In genomic region chr7:44350957-44351711, GRCm38 (mm10) we compare ENCODE assay signal across 8 mouse cellular contexts. TPM values are rescaled to one million over a fixed set of nuclear protein-coding genes. Genes with fewer than 3 reads are reported as not detected.
A peak's percentile ranks its signal among the peaks of the same experiment; 100 is the strongest.
DNase-seq lines count a peak whose midpoint lies in the region; ATAC-seq lines count a peak whose summit lies in the region.

No protein-coding gene starts in this region.

- H3K27me3 ChIP-seq in intestine, embryonic 15.5 days (replicated peaks) = peaks cover 60% of the 10 kb centered on the region
- peaks cover 59% of the 10 kb centered on the region for H3K27me3 ChIP-seq in midbrain, embryonic 11.5 days (ENCODE audit: control insufficient read depth, insufficient read depth, low read length)

- H3K4me3 ChIP-seq in intestine, embryonic 15.5 days (replicated peaks) = peak overlapping the region; percentile 10
- peak overlapping the region; percentile 10; the same call in 1 of the 2 replicates for H3K4me3 ChIP-seq in midbrain, embryonic 11.5 days (ENCODE audit: low read depth, low read length)

- peak; percentile 73 to 93 for DNase-seq in adrenal gland, adult (ENCODE audit: inconsistent age in 2 of 2, low spot score in 1 of 2)
- DNase-seq in adrenal gland, adult 8-10 months = no peak
- DNase-seq in embryo, embryonic 10 days (ENCODE audit: low spot score) = peak; percentile 88
- peak; percentile 64 for DNase-seq in gastrocnemius, postnatal 14 days
- DNase-seq in left cerebral cortex, postnatal 4 days = peak; percentile 83
- DNase-seq in midbrain, embryonic 11.5 days (ENCODE audit: low spot score, missing footprints) = peak; percentile 99
- peak; percentile 79 for DNase-seq in right cerebral cortex, postnatal 4 days

- ATAC-seq in intestine, embryonic 15.5 days = peak; percentile 73
- ATAC-seq in midbrain, embryonic 11.5 days (ENCODE audit: low FRiP score) = peak; percentile 43

- H3K4me2 ChIP-seq in intestine, embryonic 15.5 days (replicated peaks) = peak overlapping the region; percentile 59
- H3K4me2 ChIP-seq in midbrain, embryonic 11.5 days = peak overlapping the region; percentile 42

- WGBS in intestine, embryonic 15.5 days = 7% methylated on average over 25 of the region's 25 CpGs
- WGBS in midbrain, embryonic 11.5 days = 4% methylated on average over 25 of the region's 25 CpGs

- H3K36me3 ChIP-seq in intestine, embryonic 15.5 days = no peaks in the 10 kb centered on the region
- H3K36me3 ChIP-seq in midbrain, embryonic 11.5 days (ENCODE audit: control insufficient read depth, insufficient read depth, low read length) = no peaks in the 10 kb centered on the region

- H3K4me1 ChIP-seq in intestine, embryonic 15.5 days (replicated peaks) = peaks cover 24% of the 10 kb centered on the region
- H3K4me1 ChIP-seq in midbrain, embryonic 11.5 days (ENCODE audit: control insufficient read depth, insufficient read depth, low read length) = peaks cover 28% of the 10 kb centered on the region

- no peaks in the 10 kb centered on the region for H3K9me3 ChIP-seq in intestine, embryonic 15.5 days
- H3K9me3 ChIP-seq in midbrain, embryonic 11.5 days (ENCODE audit: control insufficient read depth, low read length) = no peaks in the 10 kb centered on the region

- intact Hi-C loops in gastrocnemius, postnatal 14 days (cut with DNase I; ENCODE audit: low total_unique reads) = loop anchor here (2.0 kb wide), 1 partner anchor 88 kb away; no protein-coding TSS in a partner anchor
- intact Hi-C loops in left cerebral cortex, postnatal 4 days (cut with DNase I) = loop anchor here (1.0 to 10.0 kb wide), 2 partner anchors 89 to 134 kb away; no protein-coding TSS in a partner anchor

- peak overlapping the region; percentile 14; the same call in 1 of the 2 replicates for H3K9ac ChIP-seq in intestine, embryonic 15.5 days
- H3K9ac ChIP-seq in midbrain, embryonic 11.5 days (ENCODE audit: low read length) = peak overlapping the region; percentile 46

- no peak overlapping the region for H3K27ac ChIP-seq in intestine, embryonic 15.5 days
- no peak overlapping the region for H3K27ac ChIP-seq in midbrain, embryonic 11.5 days (ENCODE audit: low read depth, low read length)

RNA-seq across cellular contexts. Expression of gene Syt3, which starts 32.8 kb away (rescaled TPM):
- 10 to 100 TPM in 1 of 4 experiments, 1 to 10 TPM in 3; 4.9 to 11.1 (median 7.6) TPM for total RNA-seq in adrenal gland, adult 8-10 months (2022)
- total RNA-seq in gastrocnemius, postnatal 14 days (2021) = under 1 TPM; 0.35 to 0.49 TPM
- 0.90 and 1.9 TPM in 2 replicates for polyA plus RNA-seq in intestine, embryonic 15.5 days (2015; fragmentation: Nextera tagmentation; extraction: Ambion mirVana)
- total RNA-seq in left cerebral cortex, postnatal 4 days (2021) = 10 to 100 TPM; 45.1 to 52.4 TPM
- polyA plus RNA-seq in midbrain, embryonic 11.5 days (2014; fragmentation: Nextera tagmentation; extraction: Ambion mirVana) = 1.5 and 2.1 TPM in 2 replicates

RNA-seq across cellular contexts. Expression of gene 1700008O03Rik, which starts 34.5 kb away (rescaled TPM):
- total RNA-seq in adrenal gland, adult 8-10 months (2022) = 1 to 10 TPM in 3 of 4 experiments, under 1 TPM in 1; 0.73 to 2.2 (median 1.4) TPM
- not detected for total RNA-seq in gastrocnemius, postnatal 14 days (2021)
- polyA plus RNA-seq in intestine, embryonic 15.5 days (2015; fragmentation: Nextera tagmentation; extraction: Ambion mirVana) = 0.48 and 0.99 TPM in 2 replicates
- 1 to 10 TPM; 1.3 to 2.4 TPM for total RNA-seq in left cerebral cortex, postnatal 4 days (2021)
- 0.31 and 1.1 TPM in 2 replicates for polyA plus RNA-seq in midbrain, embryonic 11.5 days (2014; fragmentation: Nextera tagmentation; extraction: Ambion mirVana)

RNA-seq across cellular contexts. Expression of gene Shank1, which starts 41.1 kb away (rescaled TPM):
- total RNA-seq in adrenal gland, adult 8-10 months (2022) = 10 to 100 TPM in 3 of 4 experiments, 1 to 10 TPM in 1; 9.3 to 17.6 (median 14.3) TPM
- under 1 TPM; 0.73 to 0.80 TPM for total RNA-seq in gastrocnemius, postnatal 14 days (2021)
- polyA plus RNA-seq in intestine, embryonic 15.5 days (2015; fragmentation: Nextera tagmentation; extraction: Ambion mirVana) = 1.7 and 1.9 TPM in 2 replicates
- total RNA-seq in left cerebral cortex, postnatal 4 days (2021) = 100 to 1,000 TPM; 299 to 336 TPM
- polyA plus RNA-seq in midbrain, embryonic 11.5 days (2014; fragmentation: Nextera tagmentation; extraction: Ambion mirVana) = 3.4 TPM in 2 replicates

RNA-seq across cellular contexts. Expression of gene Clec11a, which starts 44.4 kb away (rescaled TPM):
- 1 to 10 TPM; 4.1 to 6.0 (median 5.1) TPM for total RNA-seq in adrenal gland, adult 8-10 months (2022)
- total RNA-seq in gastrocnemius, postnatal 14 days (2021) = 1 to 10 TPM; 4.2 to 5.6 TPM
- 7.2 and 8.0 TPM in 2 replicates for polyA plus RNA-seq in intestine, embryonic 15.5 days (2015; fragmentation: Nextera tagmentation; extraction: Ambion mirVana)
- total RNA-seq in left cerebral cortex, postnatal 4 days (2021) = 1 to 10 TPM; 2.5 to 2.8 TPM
- polyA plus RNA-seq in midbrain, embryonic 11.5 days (2014; fragmentation: Nextera tagmentation; extraction: Ambion mirVana) = 2.2 and 3.4 TPM in 2 replicates

Comparison
In these comparisons a context has a peak if more than half of its experiments do, and no peak if none do; other contexts are left out.
1. RNA of gene Shank1, which starts 41.1 kb away (total RNA-seq): 299 to 336 TPM in left cerebral cortex, postnatal 4 days; 9.3 to 17.6 TPM in adrenal gland, adult 8-10 months and 0.73 to 0.80 TPM in gastrocnemius, postnatal 14 days; every median in the first group is over 10 times any median in the second.